24 mouse cellular contexts compared by ENCODE assay signal in the genomic region with DNA sequence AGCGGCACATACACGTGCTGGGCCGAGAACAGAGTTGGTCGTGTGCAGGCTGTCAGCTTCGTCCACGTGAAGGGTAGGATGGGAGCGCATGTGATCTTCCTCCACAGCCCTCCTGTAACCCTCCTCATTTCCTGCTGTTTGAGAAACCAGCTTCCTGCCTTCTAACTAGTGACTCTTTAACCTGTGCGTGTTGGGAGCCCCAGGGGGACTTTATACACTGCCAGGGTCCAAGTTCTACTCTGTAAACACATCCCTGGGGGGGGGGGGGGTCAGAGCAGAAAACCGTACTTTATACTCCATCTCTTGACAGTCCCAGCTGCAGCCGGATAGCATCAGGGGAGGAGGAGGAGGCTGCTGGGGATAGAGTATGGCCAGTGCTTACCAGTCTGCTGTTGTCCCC. TPM values are rescaled to one million over a fixed set of nuclear protein-coding genes. Genes with fewer than 3 reads are reported as not detected.
A peak's percentile ranks its signal among the peaks of the same experiment; 100 is the strongest.
DNase-seq lines count a peak whose midpoint lies in the region; ATAC-seq and TF ChIP-seq lines count a peak whose summit lies in the region.
"Had no signal": no experiment of that assay in that cellular context is flagged by ENCODE, and none has a peak within 500 bp of the region (broad histone marks: within the 10 kb centered on the region; RNA-seq: fewer than 3 reads in every experiment).

No protein-coding gene starts in this region.

- H3K9ac ChIP-seq in lung, postnatal 0 days (replicated peaks; ENCODE audit: low read depth) = no peak overlapping the region
- H3K9ac ChIP-seq in kidney, embryonic 16.5 days (replicated peaks; ENCODE audit: low read length) = no peak overlapping the region
- no peak overlapping the region for H3K9ac ChIP-seq in liver, embryonic 12.5 days
- no peak overlapping the region for H3K9ac ChIP-seq in heart, adult 2 months (ENCODE audit: low read depth, low read length)
- H3K9ac ChIP-seq: heart, embryonic 15.5 days; lung, embryonic 14.5 days; midbrain, embryonic 13.5 days; neural tube, embryonic 13.5 days had no signal

- no peak for DNase-seq in lung, postnatal 0 days (ENCODE audit: low spot score)
- DNase-seq in lung, adult 18-20 months = no peak
- DNase-seq in heart, adult 2 months = no peak
- DNase-seq in urinary bladder, adult 18-20 months (ENCODE audit: low spot score in 2 of 2) = no peak
- no peak for DNase-seq in adrenal gland, adult (ENCODE audit: inconsistent age in 2 of 2, low spot score in 1 of 2)
- DNase-seq: adrenal gland, adult 2 months; cerebellum, adult 2 months; gastrocnemius, postnatal 10 days; heart, postnatal 4 days; layer of hippocampus, adult 9-11 months; left cerebral cortex, postnatal 4 days; lung, embryonic 14.5 days; right cerebral cortex, adult 18-20 months; thymus, postnatal 4 days had no signal

- H3K36me3 ChIP-seq in lung, postnatal 0 days (ENCODE audit: insufficient read depth, low read length) = no peaks in the 10 kb centered on the region
- no peaks in the 10 kb centered on the region for H3K36me3 ChIP-seq in kidney, embryonic 16.5 days (ENCODE audit: insufficient read depth, low read length)
- H3K36me3 ChIP-seq in liver, embryonic 12.5 days = no peaks in the 10 kb centered on the region
- H3K36me3 ChIP-seq in heart, adult 2 months (ENCODE audit: control insufficient read depth, insufficient read depth, low read length) = no peaks in the 10 kb centered on the region
- H3K36me3 ChIP-seq: heart, embryonic 15.5 days; midbrain, embryonic 13.5 days; neural tube, embryonic 13.5 days had no signal

- H3K4me2 ChIP-seq in lung, postnatal 0 days (replicated peaks; ENCODE audit: low read depth, low read length) = no peak overlapping the region
- no peak overlapping the region for H3K4me2 ChIP-seq in kidney, embryonic 16.5 days (replicated peaks; ENCODE audit: low read depth, low read length)
- no peak overlapping the region for H3K4me2 ChIP-seq in liver, embryonic 12.5 days
- H3K4me2 ChIP-seq: heart, embryonic 15.5 days; lung, embryonic 14.5 days; midbrain, embryonic 13.5 days; neural tube, embryonic 13.5 days had no signal

- H3K9me3 ChIP-seq in lung, postnatal 0 days (ENCODE audit: low read length) = no peaks in the 10 kb centered on the region
- no peaks in the 10 kb centered on the region for H3K9me3 ChIP-seq in kidney, embryonic 16.5 days (ENCODE audit: low read length)
- H3K9me3 ChIP-seq in liver, embryonic 12.5 days (replicated peaks) = no peaks in the 10 kb centered on the region
- H3K9me3 ChIP-seq: heart, embryonic 15.5 days; midbrain, embryonic 13.5 days; neural tube, embryonic 13.5 days had no signal

- TF ChIP-seq EP300 in lung, postnatal 0 days (IDR thresholded peaks at IDR 0.05) = no peak
- TF ChIP-seq EP300 in heart, adult 2 months (IDR thresholded peaks at IDR 0.05; ENCODE audit: insufficient read depth, low read depth, low read length) = no peak

- TF ChIP-seq POLR2A in heart, adult 2 months (IDR thresholded peaks at IDR 0.05; ENCODE audit: insufficient read depth, low read depth, low read length) = no peak

- intact Hi-C loops in heart, adult 2 months (cut with DNase I) = loop anchor here (1.0 kb wide), 1 partner anchor 38 kb away; no protein-coding TSS in a partner anchor

- no peak overlapping the region for H3K4me3 ChIP-seq in lung, postnatal 0 days (ENCODE audit: low read depth, low read length)
- H3K4me3 ChIP-seq in kidney, embryonic 16.5 days (ENCODE audit: low read length) = no peak overlapping the region
- H3K4me3 ChIP-seq in liver, embryonic 12.5 days = no peak overlapping the region
- no peak overlapping the region for H3K4me3 ChIP-seq in heart, adult 2 months
- H3K4me3 ChIP-seq: erythroblast, embryonic 14.5 days; heart, embryonic 15.5 days; left cerebral cortex, adult 2 months; midbrain, embryonic 13.5 days; neural tube, embryonic 13.5 days had no signal

- H3K79me2 ChIP-seq in heart, adult 2 months (replicated peaks; ENCODE audit: control insufficient read depth, insufficient read depth, low read length) = no peaks in the 10 kb centered on the region

- no peak for TF ChIP-seq CTCF in lung, postnatal 0 days (IDR thresholded peaks at IDR 0.05)
- TF ChIP-seq CTCF in heart, adult 2 months (IDR thresholded peaks at IDR 0.05) = no peak

- peak; percentile 21; the same call in 1 of the 2 replicates for ATAC-seq in lung, postnatal 0 days
- ATAC-seq in kidney, embryonic 16.5 days (ENCODE audit: low FRiP score, low TSS enrichment) = peak; percentile 40
- peak; percentile 67 for ATAC-seq in liver, embryonic 12.5 days
- ATAC-seq: forebrain, embryonic 14.5 days; hindbrain, postnatal 0 days; intestine, postnatal 0 days; midbrain, embryonic 13.5 days had no signal

- no peaks in the 10 kb centered on the region for H3K27me3 ChIP-seq in lung, postnatal 0 days (replicated peaks; ENCODE audit: insufficient read depth, low read length)
- H3K27me3 ChIP-seq in kidney, embryonic 16.5 days (ENCODE audit: insufficient read depth, low read length) = no peaks in the 10 kb centered on the region
- 0 out of 2 replicates have a peak, but pooled peaks cover 5% of the 10 kb centered on the region for H3K27me3 ChIP-seq in liver, embryonic 12.5 days (replicated peaks)
- H3K27me3 ChIP-seq in heart, adult 2 months (ENCODE audit: control insufficient read depth, insufficient read depth, low read length) = no peaks in the 10 kb centered on the region
- H3K27me3 ChIP-seq: midbrain, embryonic 13.5 days had no signal

- H3K4me1 ChIP-seq in lung, postnatal 0 days (ENCODE audit: insufficient read depth, low read depth, low read length) = no peaks in the 10 kb centered on the region
- no peaks in the 10 kb centered on the region for H3K4me1 ChIP-seq in kidney, embryonic 16.5 days (ENCODE audit: insufficient read depth, low read length)
- H3K4me1 ChIP-seq in liver, embryonic 12.5 days = no peaks in the 10 kb centered on the region; the same call in 1 of the 2 replicates
- no peaks in the 10 kb centered on the region for H3K4me1 ChIP-seq in heart, adult 2 months (ENCODE audit: control insufficient read depth, insufficient read depth, low read length)
- H3K4me1 ChIP-seq: midbrain, embryonic 13.5 days; neural tube, embryonic 13.5 days had no signal

- 29% methylated on average over 10 of the region's 10 CpGs for WGBS in lung, postnatal 0 days
- 53% methylated on average over 10 of the region's 10 CpGs for WGBS in kidney, embryonic 16.5 days
- WGBS in liver, embryonic 12.5 days (ENCODE audit: insufficient replicate concordance) = 60% methylated on average over 10 of the region's 10 CpGs
- 55% methylated on average over 10 of the region's 10 CpGs for WGBS in heart, adult 2 months

- no peak overlapping the region for H3K27ac ChIP-seq in lung, postnatal 0 days (ENCODE audit: low read length)
- H3K27ac ChIP-seq in kidney, embryonic 16.5 days (ENCODE audit: low read length) = no peak overlapping the region
- no peak overlapping the region for H3K27ac ChIP-seq in liver, embryonic 12.5 days
- no peak overlapping the region for H3K27ac ChIP-seq in heart, adult 2 months
- H3K27ac ChIP-seq: heart, embryonic 15.5 days; hindbrain, postnatal 0 days; left cerebral cortex, adult 2 months; midbrain, embryonic 13.5 days; neural tube, embryonic 13.5 days had no signal

RNA-seq across cellular contexts. Expression of gene Ass1, which starts 35.3 kb away (rescaled TPM):
- polyA plus RNA-seq in lung, postnatal 0 days (2015; fragmentation: Nextera tagmentation; extraction: Ambion mirVana) = 26.0 and 27.0 TPM in 2 replicates
- polyA plus RNA-seq in kidney, embryonic 16.5 days (2015; fragmentation: Nextera tagmentation; extraction: Ambion mirVana) = 130 and 164 TPM in 2 replicates
- polyA plus RNA-seq in liver, embryonic 12.5 days (2016; fragmentation: Nextera tagmentation; extraction: Ambion mirVana) = 58.9 and 59.9 TPM in 2 replicates
- 1 to 10 TPM; 5.4 to 6.5 TPM for total RNA-seq in heart, adult 2 months (2021)
- 4.9 and 7.0 TPM in 2 replicates for polyA plus RNA-seq in heart, adult 2 months (2012; rRNA removed)
